Mouse (Mus musculus): ENCODE results near the gene Plpp2. TPM values are rescaled to one million over a fixed set of nuclear protein-coding genes. Genes with fewer than 3 reads are reported as not detected.

Plpp2 gene
- polyA plus RNA-seq, 1 experiment: 23.5 TPM

- no peak for TF ChIP-seq POLR2A (IDR thresholded peaks at IDR 0.05; ENCODE audit: low read depth, low read length)
- no peak for TF ChIP-seq CTCF (IDR thresholded peaks at IDR 0.05; ENCODE audit: borderline replicate concordance, insufficient read depth, low read length)
- Histone ChIP-seq H3K4me3 (ENCODE audit: insufficient read depth, low read length) (no peak overlapping the region), H3K4me1 (ENCODE audit: control insufficient read depth, insufficient read depth, low read length) (no peaks in the 10 kb centered on the region), H3K27ac (ENCODE audit: insufficient read depth, low read length) (no peak overlapping the region)
Observed at GRCm38 (mm10) chr10:79574350-79574749, 40.8 kb upstream of the Plpp2 start.

GRCm38 (mm10) chr10:79573611-79574010 is 40.0 kb upstream of the Plpp2 start:
- no peak for TF ChIP-seq CTCF (IDR thresholded peaks at IDR 0.05; ENCODE audit: borderline replicate concordance, insufficient read depth, low read length)
- no peak for TF ChIP-seq POLR2A (IDR thresholded peaks at IDR 0.05; ENCODE audit: low read depth, low read length)
- Histone ChIP-seq H3K4me3 (ENCODE audit: insufficient read depth, low read length) (no peak overlapping the region), H3K4me1 (ENCODE audit: control insufficient read depth, insufficient read depth, low read length) (no peaks in the 10 kb centered on the region), H3K27ac (ENCODE audit: insufficient read depth, low read length) (no peak overlapping the region)

- Histone ChIP-seq H3K27ac (ENCODE audit: insufficient read depth, low read length) (no peak overlapping the region), H3K4me3 (ENCODE audit: insufficient read depth, low read length) (no peak overlapping the region), H3K4me1 (ENCODE audit: control insufficient read depth, insufficient read depth, low read length) (no peaks in the 10 kb centered on the region)
- TF ChIP-seq CTCF (IDR thresholded peaks at IDR 0.05; ENCODE audit: borderline replicate concordance, insufficient read depth, low read length) (no peak), POLR2A (IDR thresholded peaks at IDR 0.05; ENCODE audit: low read depth, low read length) (no peak)
Observed at GRCm38 (mm10) chr10:79571314-79571713, 37.7 kb upstream of the Plpp2 start.

GRCm38 (mm10) chr10:79569921-79570320 is 36.3 kb upstream of the Plpp2 start:
- TF ChIP-seq CTCF (IDR thresholded peaks at IDR 0.05; ENCODE audit: borderline replicate concordance, insufficient read depth, low read length): no peak
- H3K4me1 ChIP-seq (ENCODE audit: control insufficient read depth, insufficient read depth, low read length): no peaks in the 10 kb centered on the region
- no peak overlapping the region for H3K4me3 ChIP-seq (ENCODE audit: insufficient read depth, low read length)
- H3K27ac ChIP-seq (ENCODE audit: insufficient read depth, low read length): no peak overlapping the region

- TF ChIP-seq CTCF (IDR thresholded peaks at IDR 0.05; ENCODE audit: borderline replicate concordance, insufficient read depth, low read length) (no peak), POLR2A (IDR thresholded peaks at IDR 0.05; ENCODE audit: low read depth, low read length) (no peak)
- no peaks in the 10 kb centered on the region for H3K4me1 ChIP-seq (ENCODE audit: control insufficient read depth, insufficient read depth, low read length)
- no peak overlapping the region for H3K27ac ChIP-seq (ENCODE audit: insufficient read depth, low read length)
- no peak overlapping the region for H3K4me3 ChIP-seq (ENCODE audit: insufficient read depth, low read length)
Observed at GRCm38 (mm10) chr10:79559716-79560115, 26.1 kb upstream of the Plpp2 start.

GRCm38 (mm10) chr10:79557496-79557895 is 23.9 kb upstream of the Plpp2 start:
- H3K4me3 ChIP-seq (ENCODE audit: insufficient read depth, low read length): no peak overlapping the region
- TF ChIP-seq POLR2A (IDR thresholded peaks at IDR 0.05; ENCODE audit: low read depth, low read length) (no peak), CTCF (IDR thresholded peaks at IDR 0.05; ENCODE audit: borderline replicate concordance, insufficient read depth, low read length) (no peak)
- H3K27ac ChIP-seq (ENCODE audit: insufficient read depth, low read length): no peak overlapping the region
- peaks cover 3% of the 10 kb centered on the region; the same call in 1 of the 2 replicates for H3K4me1 ChIP-seq (ENCODE audit: control insufficient read depth, insufficient read depth, low read length)

GRCm38 (mm10) chr10:79556951-79557350 is 23.4 kb upstream of the Plpp2 start:
- H3K4me3 ChIP-seq (ENCODE audit: insufficient read depth, low read length): no peak overlapping the region
- H3K4me1 ChIP-seq (ENCODE audit: control insufficient read depth, insufficient read depth, low read length): peaks cover 3% of the 10 kb centered on the region; the same call in 1 of the 2 replicates
- no peak overlapping the region for H3K27ac ChIP-seq (ENCODE audit: insufficient read depth, low read length)
- no peak for TF ChIP-seq CTCF (IDR thresholded peaks at IDR 0.05; ENCODE audit: borderline replicate concordance, insufficient read depth, low read length)
- TF ChIP-seq POLR2A (IDR thresholded peaks at IDR 0.05; ENCODE audit: low read depth, low read length): no peak

- peaks cover 3% of the 10 kb centered on the region; the same call in 1 of the 2 replicates for H3K4me1 ChIP-seq (ENCODE audit: control insufficient read depth, insufficient read depth, low read length)
- peak overlapping the region; percentile 77 for H3K4me3 ChIP-seq (ENCODE audit: insufficient read depth, low read length)
- peak; percentile 55; the same call in 1 of the 2 replicates for TF ChIP-seq POLR2A (IDR thresholded peaks at IDR 0.05; ENCODE audit: low read depth, low read length)
- TF ChIP-seq CTCF (IDR thresholded peaks at IDR 0.05; ENCODE audit: borderline replicate concordance, insufficient read depth, low read length): no peak
- no peak overlapping the region for H3K27ac ChIP-seq (ENCODE audit: insufficient read depth, low read length)
Observed at GRCm38 (mm10) chr10:79555238-79555724, 21.7 kb upstream of the Plpp2 start.

GRCm38 (mm10) chr10:79554330-79555237 is 21.0 kb upstream of the Plpp2 start, which contains the start of gene Mier2:
TSS of gene Mier2 (minus strand) at chr10:79555199.
- Histone ChIP-seq H3K27ac (ENCODE audit: insufficient read depth, low read length) (no peak within 1 kb of the TSS), H3K4me1 (ENCODE audit: control insufficient read depth, insufficient read depth, low read length) (peaks cover 3% of the 10 kb centered on the region; the same call in 1 of the 2 replicates), H3K4me3 (ENCODE audit: insufficient read depth, low read length) (peak within 1 kb of the TSS; percentile 77)
- peak; percentile 59; the same call in 1 of the 2 replicates for TF ChIP-seq POLR2A (IDR thresholded peaks at IDR 0.05; ENCODE audit: low read depth, low read length)
- TF ChIP-seq CTCF (IDR thresholded peaks at IDR 0.05; ENCODE audit: borderline replicate concordance, insufficient read depth, low read length): no peak

GRCm38 (mm10) chr10:79553691-79554090 is 20.1 kb upstream of the Plpp2 start:
- no peak for TF ChIP-seq CTCF (IDR thresholded peaks at IDR 0.05; ENCODE audit: borderline replicate concordance, insufficient read depth, low read length)
- Histone ChIP-seq H3K27ac (ENCODE audit: insufficient read depth, low read length) (no peak overlapping the region), H3K4me3 (ENCODE audit: insufficient read depth, low read length) (peak overlapping the region; percentile 77), H3K4me1 (ENCODE audit: control insufficient read depth, insufficient read depth, low read length) (peaks cover 3% of the 10 kb centered on the region; the same call in 1 of the 2 replicates)

Measured in embryonic fibroblast, embryonic 13.5 days (primary cell).